Mouse (Mus musculus): Measurements from ENCODE around the gene Bicc1.

The Bicc1 gene

GRCm38 (mm10) chr10:71158940-71159675 is 392 bp downstream of the Bicc1 start:
- no peak for DNase-seq

- no peak for DNase-seq
Observed at GRCm38 (mm10) chr10:71156569-71156968, 2.9 kb downstream of the Bicc1 start.

GRCm38 (mm10) chr10:71153610-71154009 is 5.9 kb downstream of the Bicc1 start:
- no peak for DNase-seq

GRCm38 (mm10) chr10:71153138-71153537 is 6.4 kb downstream of the Bicc1 start:
- DNase-seq: no peak

GRCm38 (mm10) chr10:71150486-71150885 is 9.0 kb downstream of the Bicc1 start:
- no peak for DNase-seq

- DNase-seq: no peak
Observed at GRCm38 (mm10) chr10:71148951-71149603, 10.4 kb downstream of the Bicc1 start.

GRCm38 (mm10) chr10:71148226-71148625 is 11.3 kb downstream of the Bicc1 start:
- no peak for DNase-seq

- DNase-seq: no peak
Observed at GRCm38 (mm10) chr10:71146681-71147615, 12.6 kb downstream of the Bicc1 start.

- DNase-seq: no peak
Observed at GRCm38 (mm10) chr10:71145801-71146200, 13.7 kb downstream of the Bicc1 start.

- DNase-seq: no peak
Observed at GRCm38 (mm10) chr10:71144191-71144590, 15.3 kb downstream of the Bicc1 start.

GRCm38 (mm10) chr10:71142568-71142967 is 16.9 kb downstream of the Bicc1 start:
- no peak for DNase-seq

GRCm38 (mm10) chr10:71140281-71140845 is 19.1 kb downstream of the Bicc1 start:
- DNase-seq: no peak

GRCm38 (mm10) chr10:71138852-71139197 is 20.7 kb downstream of the Bicc1 start:
- no peak for DNase-seq

GRCm38 (mm10) chr10:71138132-71138851 is 21.2 kb downstream of the Bicc1 start:
- no peak for DNase-seq

- DNase-seq: no peak
Observed at GRCm38 (mm10) chr10:71137606-71138005, 21.9 kb downstream of the Bicc1 start.

GRCm38 (mm10) chr10:71131333-71131732 is 28.2 kb downstream of the Bicc1 start:
- DNase-seq: no peak

GRCm38 (mm10) chr10:71130261-71130660 is 29.2 kb downstream of the Bicc1 start:
- no peak for DNase-seq

GRCm38 (mm10) chr10:71127951-71128331 is 31.6 kb downstream of the Bicc1 start:
- no peak for DNase-seq

GRCm38 (mm10) chr10:71127278-71127950 is 32.1 kb downstream of the Bicc1 start:
- no peak for DNase-seq

- DNase-seq: no peak
Observed at GRCm38 (mm10) chr10:71123974-71124373, 35.5 kb downstream of the Bicc1 start.

GRCm38 (mm10) chr10:71123395-71123794 is 36.1 kb downstream of the Bicc1 start:
- DNase-seq: no peak

GRCm38 (mm10) chr10:71122480-71122879 is 37.0 kb downstream of the Bicc1 start:
- DNase-seq: no peak
